Mouse (Mus musculus): ENCODE results near the gene Osbpl3.

DNA sequence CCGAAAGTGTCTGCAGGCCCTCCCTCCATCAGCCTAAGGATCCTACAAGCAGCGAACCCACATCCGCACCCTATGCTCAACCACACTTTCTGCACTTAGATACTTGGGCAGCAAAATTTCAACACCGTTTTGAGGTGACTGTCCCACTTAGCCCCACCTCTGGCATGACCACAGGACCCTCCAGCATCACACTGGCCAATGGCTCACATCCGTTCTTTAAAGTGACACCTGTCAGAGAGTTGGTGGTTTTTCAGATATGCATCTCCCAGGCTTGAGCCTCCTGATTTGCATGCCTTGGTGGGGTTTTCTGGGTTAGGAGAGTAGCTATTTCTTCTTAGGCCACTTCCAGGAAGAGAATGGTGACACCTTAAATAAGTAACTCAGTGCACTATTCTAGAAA is 39.1 kb downstream of the Osbpl3 start:
- no peak for TF ChIP-seq CTCF (IDR thresholded peaks at IDR 0.05; ENCODE audit: low read depth, low read length)
- TF ChIP-seq POLR2A (IDR thresholded peaks at IDR 0.05; ENCODE audit: borderline replicate concordance, low read depth, low read length): no peak
